Mouse (Mus musculus) ES-Bruce4 (cell line): ENCODE measurements around the gene Sv2c.

ENCODE experiments used
- CTCF ChIP-seq: IDR thresholded peaks from one replicate; pipeline ENCODE4 v1.8.1; 2011; ENCODE audit warnings: low read depth, low read length
- EP300 ChIP-seq: IDR thresholded peaks from 2 replicates; pipeline ENCODE4 v1.6.1; 2011; ENCODE audit warnings: low read depth, low read length; ENCODE audit not compliant: insufficient read depth
- POLR2A ChIP-seq: IDR thresholded peaks from one replicate; pipeline ENCODE4 v1.8.1; 2011; ENCODE audit warnings: low read length; ENCODE audit not compliant: insufficient read depth

GRCm38 (mm10) chr13:95922626-95923025, 209.8 kb downstream of the Sv2c start:
- TF ChIP-seq CTCF (no peak), POLR2A (no peak), EP300 (no peak)
